Mouse (Mus musculus) limb, embryonic 14.5 days (tissue): Measurements from ENCODE around the gene Tbc1d10c. TPM values are rescaled to one million over a fixed set of nuclear protein-coding genes. Genes with fewer than 3 reads are reported as not detected.

ENCODE experiments used
- ATAC-seq: fragments of 200-750 bp; cut with Nextera tagmentation; 2 replicates; pipeline ENCODE4 v1.8.0; 2017; ENCODE audit warnings: low read depth, moderate number of reproducible peaks, moderate TSS enrichment; ENCODE audit not compliant: low FRiP score
- DNase-seq: peaks from one replicate; pipeline ENCODE4 v3.0.0-alpha.2; 2015; ENCODE audit warnings: low spot score
- H3K27ac ChIP-seq: fragments of 300-500 bp; sonication (generic); replicated peaks from 2 replicates; pipeline ENCODE4 v1.5.1; 2014; ENCODE audit warnings: low read depth, mild to moderate bottlenecking, low read length, moderate library complexity, mixed read lengths
- H3K27me3 ChIP-seq: fragments of 300-500 bp; sonication (generic); 2 replicates; pipeline ENCODE4 v1.6.1; 2014; ENCODE audit warnings: low read length, mixed read lengths; ENCODE audit not compliant: control insufficient read depth, insufficient read depth
- H3K36me3 ChIP-seq: fragments of 300-500 bp; sonication (generic); 2 replicates; pipeline ENCODE4 v1.6.1; 2014; ENCODE audit warnings: mild to moderate bottlenecking, low read length, moderate library complexity, mixed read lengths; ENCODE audit not compliant: control insufficient read depth, insufficient read depth
- H3K4me1 ChIP-seq: fragments of 300-500 bp; sonication (generic); 2 replicates; pipeline ENCODE4 v1.6.1; 2014; ENCODE audit warnings: antibody characterized with exemption, low read length, mixed read lengths; ENCODE audit not compliant: control insufficient read depth, insufficient read depth
- H3K4me2 ChIP-seq: fragments of 300-500 bp; sonication (generic); replicated peaks from 2 replicates; pipeline ENCODE4 v1.6.1; 2014; ENCODE audit warnings: low read depth, mild to moderate bottlenecking, low read length, moderate library complexity; ENCODE audit not compliant: severe bottlenecking
- H3K4me3 ChIP-seq: fragments of 300-500 bp; sonication (generic); replicated peaks from 2 replicates; pipeline ENCODE4 v1.5.1; 2014; ENCODE audit warnings: low read length
- H3K9ac ChIP-seq: fragments of 300-500 bp; sonication (generic); 2 replicates; pipeline ENCODE4 v1.6.1; 2014; ENCODE audit warnings: mild to moderate bottlenecking, low read depth, low read length, moderate library complexity; ENCODE audit not compliant: severe bottlenecking
- H3K9me3 ChIP-seq: fragments of 300-500 bp; sonication (generic); 2 replicates; pipeline ENCODE4 v1.6.1; 2016; ENCODE audit warnings: low read length; ENCODE audit not compliant: control insufficient read depth
- POLR2A ChIP-seq: fragments of 200-500 bp; IDR thresholded peaks from 2 replicates; pipeline ENCODE4 v1.8.0; 2012; ENCODE audit warnings: inconsistent platforms, mild to moderate bottlenecking, moderate library complexity, borderline replicate concordance; ENCODE audit not compliant: insufficient read depth, insufficient read length; ENCODE audit errors: extremely low read depth
- WGBS: fragments of 180-500 bp; shearing (Covaris S2); extraction: QIAGEN DNeasy Blood & Tissue Kit; methylation state at CpG from one replicate; pipeline ENCODE4 v1.1.7; 2014; 5-methylcytosine and 5-hydroxymethylcytosine counted together
- polyA plus RNA-seq, 2 experiments: library from polyadenylated mRNA; depleted of rRNA in 1 of 2; stranded (reverse) in 1 of 2; unstranded in 1 of 2; fragments of >200 nt; fragmentation: Nextera tagmentation in 1 of 2; extraction: Ambion mirVana in 1 of 2; gene quantifications; 2 replicates each; pipeline versions ENCODE4 v1.2.1 to v1.2.3; 2012 to 2014

Tbc1d10c gene
- polyA plus RNA-seq (2012; rRNA removed) (4.5 and 5.8 TPM in 2 replicates), polyA plus RNA-seq (2014; fragmentation: Nextera tagmentation; extraction: Ambion mirVana) (3.5 and 3.9 TPM in 2 replicates)

DNA sequence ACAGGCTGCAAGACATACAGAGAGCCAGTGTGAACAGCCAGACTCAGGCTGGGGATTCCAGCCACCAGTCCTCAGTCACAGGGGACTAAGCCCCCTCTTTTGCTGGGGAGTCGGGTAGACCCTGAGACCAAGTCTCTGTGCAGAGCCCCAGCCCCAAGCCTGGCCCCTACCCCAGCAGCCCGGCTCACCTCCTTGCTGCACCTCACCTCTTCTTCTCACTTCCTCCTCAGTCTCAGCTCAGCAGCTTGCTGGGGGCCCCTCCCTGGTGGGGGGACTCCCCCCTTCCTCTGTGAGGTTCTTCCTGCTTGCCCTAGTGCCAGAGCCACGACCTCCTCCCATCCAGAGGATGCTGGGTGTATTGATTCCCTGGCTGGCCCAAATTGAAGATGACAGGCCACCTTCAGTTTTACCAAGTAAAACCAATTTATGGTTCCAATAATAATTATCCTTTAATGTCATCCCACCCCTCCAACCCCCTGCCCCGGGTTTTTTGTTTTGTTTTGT lies at the start of gene Tbc1d10c:
Gene Tbc1d10c (minus strand): TSS at position 454 of the 504 bp plus-strand sequence.
- TF ChIP-seq POLR2A, result no peak
- peaks cover 29% of the 10 kb centered on the region for H3K36me3 ChIP-seq
- peak within 1 kb of the TSS; percentile 97 for H3K9ac ChIP-seq
- peak within 1 kb of the TSS; percentile 93 for H3K27ac ChIP-seq
- DNase-seq, result no peak
- H3K4me3 ChIP-seq, result peak within 1 kb of the TSS; percentile 97
- H3K27me3 ChIP-seq, result no peaks in the 10 kb centered on the region
- H3K4me1 ChIP-seq, result peaks cover 15% of the 10 kb centered on the region
- no peaks in the 10 kb centered on the region for H3K9me3 ChIP-seq
- peak within 1 kb of the TSS; percentile 87 for H3K4me2 ChIP-seq
- 45% methylated on average over 4 of the region's 4 CpGs for WGBS
- ATAC-seq, result no peak

GRCm38 (mm10) chr19:4240247-4240668 lies 49.2 kb upstream of the Tbc1d10c start:
- Histone ChIP-seq H3K36me3 (no peaks in the 10 kb centered on the region), H3K4me2 (no peak overlapping the region), H3K4me1 (peaks cover 3% of the 10 kb centered on the region; the same call in 1 of the 2 replicates), H3K27ac (no peak overlapping the region), H3K27me3 (no peaks in the 10 kb centered on the region), H3K9ac (no peak overlapping the region), H3K9me3 (no peaks in the 10 kb centered on the region), H3K4me3 (no peak overlapping the region)
- DNase-seq, result no peak
- no peak for TF ChIP-seq POLR2A
- WGBS, result 26% methylated on average over 8 of the region's 8 CpGs
- ATAC-seq, result no peak

- no peak overlapping the region for H3K27ac ChIP-seq
- peaks cover 9% of the 10 kb centered on the region; the same call in 1 of the 2 replicates for H3K4me1 ChIP-seq
- TF ChIP-seq POLR2A, result no peak
- no peak overlapping the region for H3K9ac ChIP-seq
- DNase-seq, result no peak
- no peak for ATAC-seq
- H3K36me3 ChIP-seq, result no peaks in the 10 kb centered on the region
- H3K4me2 ChIP-seq, result no peak overlapping the region
- no peaks in the 10 kb centered on the region for H3K27me3 ChIP-seq
- no peaks in the 10 kb centered on the region for H3K9me3 ChIP-seq
- H3K4me3 ChIP-seq, result no peak overlapping the region
- 65% methylated on average over 4 of the region's 4 CpGs for WGBS
Measured at GRCm38 (mm10) chr19:4234548-4234947, 43.5 kb upstream of the Tbc1d10c start.

- Histone ChIP-seq H3K9ac (no peak overlapping the region), H3K36me3 (no peaks in the 10 kb centered on the region), H3K4me2 (no peak overlapping the region), H3K27ac (no peak overlapping the region), H3K9me3 (no peaks in the 10 kb centered on the region), H3K27me3 (no peaks in the 10 kb centered on the region), H3K4me1 (peaks cover 9% of the 10 kb centered on the region; the same call in 1 of the 2 replicates), H3K4me3 (no peak overlapping the region)
- DNase-seq, result no peak
- TF ChIP-seq POLR2A, result no peak
- ATAC-seq, result no peak
- 79% methylated on average over 7 of the region's 7 CpGs for WGBS
Measured at GRCm38 (mm10) chr19:4232651-4233050, 41.6 kb upstream of the Tbc1d10c start.

GRCm38 (mm10) chr19:4232186-4232572 lies 41.1 kb upstream of the Tbc1d10c start:
- H3K27ac ChIP-seq, result peak overlapping the region; percentile 27; the same call in 1 of the 2 replicates
- peak overlapping the region; percentile 53 for H3K4me3 ChIP-seq
- peak overlapping the region; percentile 81 for H3K4me2 ChIP-seq
- H3K36me3 ChIP-seq, result no peaks in the 10 kb centered on the region
- no peak for DNase-seq
- H3K27me3 ChIP-seq, result no peaks in the 10 kb centered on the region
- peaks cover 9% of the 10 kb centered on the region; the same call in 1 of the 2 replicates for H3K4me1 ChIP-seq
- no peak for ATAC-seq
- peak overlapping the region; percentile 61 for H3K9ac ChIP-seq
- WGBS, result 36% methylated on average over 2 of the region's 2 CpGs
- no peak for TF ChIP-seq POLR2A
- H3K9me3 ChIP-seq, result no peaks in the 10 kb centered on the region
